Mouse (Mus musculus): ENCODE data around the gene Aldh4a1. TPM values are rescaled to one million over a fixed set of nuclear protein-coding genes. Genes with fewer than 3 reads are reported as not detected.

The Aldh4a1 gene
- total and polyA plus RNA-seq, 2 experiments = 288 to 557 TPM

GRCm38 (mm10) chr4:139638356-139638755 lies 15.7 kb downstream of the Aldh4a1 start:
- peaks cover 7% of the 10 kb centered on the region; the same call in 1 of the 2 replicates for H3K36me3 ChIP-seq (ENCODE audit: control insufficient read depth, insufficient read depth, low read length)
- DNase-seq (ENCODE audit: extremely low read depth, low read depth, low spot score) = no peak
- H3K4me3 ChIP-seq (ENCODE audit: insufficient read depth, low read depth, low read length) = no peak overlapping the region
- no peak overlapping the region for H3K9ac ChIP-seq (ENCODE audit: low read depth, low read length)
- H3K4me1 ChIP-seq (ENCODE audit: control insufficient read depth, insufficient read depth, low read length) = no peaks in the 10 kb centered on the region
- H3K79me2 ChIP-seq (ENCODE audit: control insufficient read depth, insufficient read depth, low read length) = peaks cover 12% of the 10 kb centered on the region; the same call in 1 of the 2 replicates
- whole genome bisulfite sequencing = 96% methylated on average over 16 of the region's 16 CpGs
- no peak overlapping the region for H3K27ac ChIP-seq (replicated peaks; ENCODE audit: insufficient read depth, low read depth, low read length)
- TF ChIP-seq POLR2A (IDR thresholded peaks at IDR 0.05; ENCODE audit: extremely low read depth, insufficient read depth, low read length) (no peak), CTCF (IDR thresholded peaks at IDR 0.05; ENCODE audit: low read depth, low read length) (no peak)
- H3K27me3 ChIP-seq (ENCODE audit: control insufficient read depth, insufficient read depth, low read length) = no peaks in the 10 kb centered on the region

GRCm38 (mm10) chr4:139639801-139640200 lies 17.1 kb downstream of the Aldh4a1 start:
- Histone ChIP-seq H3K9ac (ENCODE audit: low read depth, low read length) (no peak overlapping the region), H3K4me1 (ENCODE audit: control insufficient read depth, insufficient read depth, low read length) (no peaks in the 10 kb centered on the region), H3K4me3 (ENCODE audit: insufficient read depth, low read depth, low read length) (no peak overlapping the region), H3K27me3 (ENCODE audit: control insufficient read depth, insufficient read depth, low read length) (no peaks in the 10 kb centered on the region), H3K79me2 (ENCODE audit: control insufficient read depth, insufficient read depth, low read length) (peaks cover 6% of the 10 kb centered on the region; the same call in 1 of the 2 replicates), H3K36me3 (ENCODE audit: control insufficient read depth, insufficient read depth, low read length) (peaks cover 14% of the 10 kb centered on the region), H3K27ac (replicated peaks; ENCODE audit: insufficient read depth, low read depth, low read length) (no peak overlapping the region)
- no peak for TF ChIP-seq CTCF (IDR thresholded peaks at IDR 0.05; ENCODE audit: low read depth, low read length)
- no peak for TF ChIP-seq POLR2A (IDR thresholded peaks at IDR 0.05; ENCODE audit: extremely low read depth, insufficient read depth, low read length)
- WGBS = 94% methylated on average over 12 of the region's 12 CpGs
- DNase-seq (ENCODE audit: extremely low read depth, low read depth, low spot score) = no peak

- no peak overlapping the region for H3K4me3 ChIP-seq (ENCODE audit: insufficient read depth, low read depth, low read length)
- TF ChIP-seq POLR2A (IDR thresholded peaks at IDR 0.05; ENCODE audit: extremely low read depth, insufficient read depth, low read length) = no peak
- TF ChIP-seq CTCF (IDR thresholded peaks at IDR 0.05; ENCODE audit: low read depth, low read length) = no peak
- 81% methylated on average over 12 of the region's 12 CpGs for WGBS
These were observed 17.7 kb downstream of the Aldh4a1 start for GRCm38 (mm10) chr4:139640333-139640732.

GRCm38 (mm10) chr4:139640775-139641174 lies 18.1 kb downstream of the Aldh4a1 start:
- H3K4me1 ChIP-seq (ENCODE audit: control insufficient read depth, insufficient read depth, low read length) = no peaks in the 10 kb centered on the region
- H3K9ac ChIP-seq (ENCODE audit: low read depth, low read length) = no peak overlapping the region
- peaks cover 6% of the 10 kb centered on the region; the same call in 1 of the 2 replicates for H3K79me2 ChIP-seq (ENCODE audit: control insufficient read depth, insufficient read depth, low read length)
- no peak for DNase-seq (ENCODE audit: extremely low read depth, low read depth, low spot score)
- TF ChIP-seq POLR2A (IDR thresholded peaks at IDR 0.05; ENCODE audit: extremely low read depth, insufficient read depth, low read length) (no peak), CTCF (IDR thresholded peaks at IDR 0.05; ENCODE audit: low read depth, low read length) (no peak)
- 79% methylated on average over 6 of the region's 6 CpGs for WGBS
- peaks cover 23% of the 10 kb centered on the region for H3K36me3 ChIP-seq (ENCODE audit: control insufficient read depth, insufficient read depth, low read length)
- no peak overlapping the region for H3K4me3 ChIP-seq (ENCODE audit: insufficient read depth, low read depth, low read length)
- H3K27me3 ChIP-seq (ENCODE audit: control insufficient read depth, insufficient read depth, low read length) = no peaks in the 10 kb centered on the region
- no peak overlapping the region for H3K27ac ChIP-seq (replicated peaks; ENCODE audit: insufficient read depth, low read depth, low read length)

More at GRCm38 (mm10) chr4:139640333-139640732, 17.7 kb downstream of the Aldh4a1 start:
- Histone ChIP-seq H3K79me2 (ENCODE audit: control insufficient read depth, insufficient read depth, low read length) (peaks cover 6% of the 10 kb centered on the region; the same call in 1 of the 2 replicates), H3K9ac (ENCODE audit: low read depth, low read length) (no peak overlapping the region), H3K36me3 (ENCODE audit: control insufficient read depth, insufficient read depth, low read length) (peaks cover 19% of the 10 kb centered on the region), H3K27ac (replicated peaks; ENCODE audit: insufficient read depth, low read depth, low read length) (no peak overlapping the region), H3K27me3 (ENCODE audit: control insufficient read depth, insufficient read depth, low read length) (no peaks in the 10 kb centered on the region), H3K4me1 (ENCODE audit: control insufficient read depth, insufficient read depth, low read length) (no peaks in the 10 kb centered on the region)
- no peak for DNase-seq (ENCODE audit: extremely low read depth, low read depth, low spot score)

GRCm38 (mm10) chr4:139641829-139642425 lies 19.3 kb downstream of the Aldh4a1 start:
- 75% methylated on average over 30 of the region's 30 CpGs for WGBS
- Histone ChIP-seq H3K4me1 (ENCODE audit: control insufficient read depth, insufficient read depth, low read length) (no peaks in the 10 kb centered on the region), H3K4me3 (ENCODE audit: insufficient read depth, low read depth, low read length) (no peak overlapping the region), H3K79me2 (ENCODE audit: control insufficient read depth, insufficient read depth, low read length) (peaks cover 6% of the 10 kb centered on the region; the same call in 1 of the 2 replicates), H3K9ac (ENCODE audit: low read depth, low read length) (no peak overlapping the region), H3K36me3 (ENCODE audit: control insufficient read depth, insufficient read depth, low read length) (peaks cover 28% of the 10 kb centered on the region), H3K27me3 (ENCODE audit: control insufficient read depth, insufficient read depth, low read length) (no peaks in the 10 kb centered on the region), H3K27ac (replicated peaks; ENCODE audit: insufficient read depth, low read depth, low read length) (no peak overlapping the region)
- no peak for DNase-seq (ENCODE audit: extremely low read depth, low read depth, low spot score)
- TF ChIP-seq POLR2A (IDR thresholded peaks at IDR 0.05; ENCODE audit: extremely low read depth, insufficient read depth, low read length) (no peak), CTCF (IDR thresholded peaks at IDR 0.05; ENCODE audit: low read depth, low read length) (no peak)

GRCm38 (mm10) chr4:139643972-139644371 lies 21.3 kb downstream of the Aldh4a1 start:
- Histone ChIP-seq H3K36me3 (ENCODE audit: control insufficient read depth, insufficient read depth, low read length) (peaks cover 41% of the 10 kb centered on the region), H3K27me3 (ENCODE audit: control insufficient read depth, insufficient read depth, low read length) (no peaks in the 10 kb centered on the region), H3K27ac (replicated peaks; ENCODE audit: insufficient read depth, low read depth, low read length) (no peak overlapping the region), H3K4me3 (ENCODE audit: insufficient read depth, low read depth, low read length) (no peak overlapping the region), H3K79me2 (ENCODE audit: control insufficient read depth, insufficient read depth, low read length) (0 out of 2 replicates have a peak, but pooled peaks cover 3% of the 10 kb centered on the region), H3K9ac (ENCODE audit: low read depth, low read length) (no peak overlapping the region), H3K4me1 (ENCODE audit: control insufficient read depth, insufficient read depth, low read length) (no peaks in the 10 kb centered on the region)
- DNase-seq (ENCODE audit: extremely low read depth, low read depth, low spot score) = no peak
- WGBS = 41% methylated on average over 9 of the region's 9 CpGs
- no peak for TF ChIP-seq POLR2A (IDR thresholded peaks at IDR 0.05; ENCODE audit: extremely low read depth, insufficient read depth, low read length)
- peak; percentile 94 for TF ChIP-seq CTCF (IDR thresholded peaks at IDR 0.05; ENCODE audit: low read depth, low read length)
